Mouse (Mus musculus) olfactory bulb, adult 2 months (tissue): ENCODE results near the gene Ltbp4. TPM values are rescaled to one million over a fixed set of nuclear protein-coding genes. Genes with fewer than 3 reads are reported as not detected.

ENCODE experiments used
- H3K27ac ChIP-seq: fragments of 200-500 bp; 2 replicates; pipeline ENCODE4 v1.5.1; 2012; ENCODE audit warnings: low read depth, low read length; ENCODE audit not compliant: insufficient read depth
- H3K4me1 ChIP-seq: fragments of 200-500 bp; 2 replicates; pipeline ENCODE4 v1.6.1; 2012; ENCODE audit warnings: low read length; ENCODE audit not compliant: control insufficient read depth, insufficient read depth
- H3K4me3 ChIP-seq: fragments of 200-500 bp; 2 replicates; pipeline ENCODE4 v1.5.1; 2012; ENCODE audit warnings: mild to moderate bottlenecking, low read depth, low read length, moderate library complexity; ENCODE audit not compliant: insufficient read depth
- CTCF ChIP-seq: fragments of 200-500 bp; IDR thresholded peaks from 2 replicates; pipeline ENCODE4 v1.5.1; 2012; ENCODE audit warnings: low read depth, mild to moderate bottlenecking, low read length, moderate library complexity; ENCODE audit not compliant: insufficient read depth
- POLR2A ChIP-seq: fragments of 200-500 bp; IDR thresholded peaks from 2 replicates; pipeline ENCODE4 v1.6.1; 2012; ENCODE audit warnings: mild to moderate bottlenecking, low read depth, low read length, moderate library complexity; ENCODE audit not compliant: insufficient read depth
- whole genome bisulfite sequencing: fragments of 180-500 bp; shearing (Covaris S2); methylation state at CpG from one replicate; pipeline ENCODE4 v1.1.7; 2018; 5-methylcytosine and 5-hydroxymethylcytosine counted together
- polyA plus RNA-seq: library from polyadenylated mRNA; stranded (reverse); fragments of >200 nt; gene quantifications from 2 replicates; pipeline ENCODE4 v1.2.4, GENCODE M21; 2012; ENCODE audit warnings: low replicate concordance; ENCODE audit not compliant: missing spikeins, insufficient read depth, insufficient read length

The Ltbp4 gene
- polyA plus RNA-seq, 1 experiment = not detected

DNA sequence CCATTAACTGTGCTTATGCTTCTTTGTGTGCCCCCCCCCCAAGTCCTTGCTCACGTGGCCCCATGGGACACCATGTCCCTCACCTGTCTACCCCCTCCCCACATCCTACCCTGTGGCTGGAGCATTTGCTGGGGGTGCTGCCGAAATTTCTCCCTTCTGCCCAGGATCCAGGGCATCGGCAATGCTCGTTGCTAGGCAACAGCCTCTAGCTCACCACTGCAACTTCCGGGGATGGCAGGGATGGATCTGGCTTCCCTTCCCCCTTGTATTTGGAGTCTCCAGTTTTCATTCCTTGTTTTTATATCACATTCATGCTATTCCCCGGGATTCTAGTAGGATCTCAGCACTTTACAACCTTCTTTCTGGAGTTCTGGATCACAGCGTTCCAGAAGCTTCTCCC lies 2.0 kb upstream of the Ltbp4 start:
- WGBS = 6% methylated on average over 7 of the region's 7 CpGs
- no peak for TF ChIP-seq POLR2A
- TF ChIP-seq CTCF = no peak
- peak overlapping the region; percentile 79 for H3K27ac ChIP-seq
- H3K4me3 ChIP-seq = peak overlapping the region; percentile 56
- H3K4me1 ChIP-seq = peaks cover 34% of the 10 kb centered on the region

DNA sequence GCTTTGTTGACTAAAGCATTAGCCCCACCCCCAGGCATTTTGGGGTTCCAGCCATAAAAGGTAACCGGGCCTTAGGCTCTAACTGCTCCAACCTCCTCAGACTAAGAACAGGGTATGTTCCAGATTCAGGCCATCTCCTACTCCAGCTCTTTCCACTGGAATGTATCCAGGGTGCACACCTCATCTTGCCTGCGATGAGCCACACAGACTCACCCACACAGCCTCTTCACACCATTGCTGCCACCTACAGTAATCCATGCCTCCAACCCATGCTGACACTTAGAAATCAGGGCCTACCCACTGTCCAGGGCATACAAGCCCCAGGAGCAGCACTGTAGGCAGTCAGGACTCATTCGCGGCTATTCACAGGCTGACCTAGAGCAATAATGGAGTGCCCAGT lies 1.6 kb upstream of the Ltbp4 start:
- peak overlapping the region; percentile 56 for H3K4me3 ChIP-seq
- peak overlapping the region; percentile 79 for H3K27ac ChIP-seq
- TF ChIP-seq POLR2A (no peak), CTCF (no peak)
- 20% methylated on average over 4 of the region's 4 CpGs for WGBS
- peaks cover 34% of the 10 kb centered on the region for H3K4me1 ChIP-seq

DNA sequence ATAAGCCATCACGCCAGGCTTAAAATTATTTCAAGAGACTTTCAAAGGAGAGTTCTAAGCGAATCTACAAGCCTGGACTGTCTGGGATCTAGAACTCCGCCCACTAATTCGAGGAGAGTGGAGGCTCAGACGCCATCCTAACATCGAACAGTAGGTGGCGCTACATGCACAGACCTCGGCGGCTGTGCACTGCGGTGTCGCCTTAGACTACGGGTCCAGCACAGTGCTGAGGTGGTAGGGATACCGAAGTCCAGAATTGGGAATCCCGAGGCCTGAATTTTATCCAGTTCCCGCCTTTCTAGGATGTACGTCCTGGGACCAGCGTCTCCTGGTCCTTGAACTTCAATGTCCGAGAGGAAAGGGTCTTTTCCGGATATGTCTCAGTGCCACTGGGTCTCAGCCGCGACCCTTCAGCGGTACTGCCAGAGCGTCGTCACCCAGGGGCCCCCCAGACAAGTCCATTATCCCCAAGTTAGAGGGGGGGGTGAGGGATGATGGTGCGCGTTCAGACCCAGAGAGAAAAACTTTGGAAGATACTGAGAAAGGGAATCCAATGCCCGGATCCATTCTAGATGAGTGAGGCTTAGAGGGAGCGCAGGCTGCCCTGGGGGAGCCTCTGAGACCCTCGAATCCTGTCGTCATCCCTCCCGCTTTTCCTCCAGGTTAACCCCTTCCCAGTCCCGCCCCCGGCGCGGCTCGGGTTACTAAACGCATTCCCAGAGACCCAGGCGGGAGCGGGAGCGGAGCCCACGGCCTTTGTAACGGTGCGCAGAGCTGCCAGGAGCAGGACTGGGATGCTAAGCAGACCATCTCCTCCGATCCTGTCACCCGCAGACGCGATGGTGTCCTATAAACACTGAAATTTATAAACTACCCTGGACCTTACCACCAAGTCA lies 1.3 kb downstream of the Ltbp4 start:
- Histone ChIP-seq H3K27ac (no peak overlapping the region), H3K4me1 (peaks cover 50% of the 10 kb centered on the region), H3K4me3 (peak overlapping the region; percentile 34)
- no peak for TF ChIP-seq POLR2A
- TF ChIP-seq CTCF = peak; percentile 96
- 5% methylated on average over 47 of the region's 47 CpGs for WGBS

DNA sequence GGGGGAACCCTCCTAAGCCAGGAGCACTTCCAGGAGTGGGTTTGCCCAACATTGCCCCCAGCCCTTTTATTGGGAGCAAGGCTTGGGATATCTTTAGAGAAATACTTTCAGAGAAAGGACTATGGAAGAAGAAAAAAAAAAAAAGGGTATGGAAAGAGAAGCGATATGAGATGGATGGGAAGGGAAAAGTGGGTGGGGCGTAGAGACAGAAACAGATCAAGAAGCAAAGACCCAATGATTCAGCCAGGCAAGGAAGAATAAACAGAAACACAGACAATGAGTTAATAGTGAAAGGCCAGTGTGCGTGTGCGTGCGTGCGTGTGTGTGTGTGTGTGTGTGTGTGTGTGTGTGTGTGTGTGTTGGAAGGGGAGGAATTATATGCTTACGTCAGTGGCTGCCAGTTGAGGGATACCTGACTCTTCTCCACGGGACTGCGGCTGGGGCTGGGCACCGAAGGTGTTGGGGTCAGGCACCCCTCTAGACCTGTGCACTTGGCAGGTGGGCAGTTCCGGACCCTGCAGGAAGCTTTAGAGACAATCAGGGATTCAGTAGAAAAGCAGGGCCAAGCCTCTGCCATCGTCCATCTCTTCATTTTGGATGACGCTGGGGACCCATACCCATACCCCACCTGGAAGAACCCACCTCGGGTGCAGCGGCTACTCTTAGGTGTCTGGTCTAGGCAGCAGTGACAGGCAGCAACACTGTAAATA lies 2.3 kb downstream of the Ltbp4 start:
- Histone ChIP-seq H3K27ac (no peak overlapping the region), H3K4me1 (peaks cover 55% of the 10 kb centered on the region), H3K4me3 (no peak overlapping the region)
- TF ChIP-seq POLR2A = no peak
- no peak for TF ChIP-seq CTCF
- WGBS = 64% methylated on average over 15 of the region's 15 CpGs

DNA sequence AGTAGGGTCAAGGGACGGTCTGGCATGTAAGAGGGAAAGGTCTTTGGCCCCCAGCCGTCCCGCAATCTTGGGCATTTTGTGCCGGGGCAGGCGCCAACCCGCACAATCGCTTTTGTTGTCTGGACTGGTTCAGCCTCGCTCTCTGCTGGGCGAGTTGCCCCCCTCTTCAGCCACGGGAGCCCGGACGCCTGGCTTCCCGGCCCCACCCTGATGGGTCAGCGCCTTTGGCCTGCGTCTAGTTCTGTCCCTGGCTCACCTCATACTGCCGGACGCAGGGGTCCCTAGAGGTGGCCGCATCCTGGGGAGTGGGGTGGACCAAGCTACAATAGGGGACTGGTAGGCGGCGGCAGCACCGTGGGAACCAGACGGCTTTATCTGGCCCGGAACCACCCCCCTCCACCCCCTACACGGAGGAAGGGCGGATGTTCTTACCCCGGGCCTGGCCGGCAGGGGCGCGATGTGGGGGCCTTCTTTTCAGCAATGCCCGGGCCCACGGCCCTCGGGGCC lies 3.0 kb downstream of the Ltbp4 start:
- WGBS = 34% methylated on average over 32 of the region's 32 CpGs

DNA sequence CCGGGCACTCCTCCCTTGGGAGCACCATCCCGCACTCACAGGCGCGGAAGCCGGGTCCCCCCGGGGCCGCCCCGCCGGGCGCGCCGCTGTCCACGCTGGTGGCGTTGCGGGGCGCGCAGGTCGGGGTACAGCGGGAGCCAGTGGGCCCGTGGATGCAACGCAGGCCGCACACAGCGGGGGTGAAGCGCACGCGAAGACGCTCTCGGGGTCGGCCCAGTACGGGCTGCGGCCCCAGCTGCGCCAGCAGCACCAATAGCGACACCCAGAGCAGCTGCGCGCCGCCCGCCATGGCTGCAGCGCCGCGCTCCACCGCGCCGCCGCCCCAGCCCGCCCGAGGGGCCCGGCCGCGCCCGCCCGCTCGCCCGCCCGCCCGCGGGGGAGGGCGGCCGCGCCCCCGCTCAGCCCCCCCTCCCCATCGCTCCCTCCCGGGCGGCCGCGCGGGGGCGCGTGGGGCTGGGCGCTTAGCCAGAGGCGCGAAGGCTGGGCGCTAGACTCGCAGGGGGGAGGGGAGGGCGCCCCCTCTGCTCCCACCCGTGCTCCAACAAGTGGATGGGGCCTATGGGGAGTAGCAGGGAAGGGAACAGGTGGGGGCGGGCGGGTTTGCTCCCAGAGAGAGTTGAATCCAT lies 4.1 kb downstream of the Ltbp4 start:
- H3K27ac ChIP-seq = no peak overlapping the region
- H3K4me1 ChIP-seq = peaks cover 64% of the 10 kb centered on the region

More for the DNA sequence above, 3.0 kb downstream of the Ltbp4 start:
- Histone ChIP-seq H3K4me1 (peaks cover 60% of the 10 kb centered on the region), H3K27ac (no peak overlapping the region), H3K4me3 (no peak overlapping the region)
- TF ChIP-seq CTCF (no peak), POLR2A (no peak)

DNA sequence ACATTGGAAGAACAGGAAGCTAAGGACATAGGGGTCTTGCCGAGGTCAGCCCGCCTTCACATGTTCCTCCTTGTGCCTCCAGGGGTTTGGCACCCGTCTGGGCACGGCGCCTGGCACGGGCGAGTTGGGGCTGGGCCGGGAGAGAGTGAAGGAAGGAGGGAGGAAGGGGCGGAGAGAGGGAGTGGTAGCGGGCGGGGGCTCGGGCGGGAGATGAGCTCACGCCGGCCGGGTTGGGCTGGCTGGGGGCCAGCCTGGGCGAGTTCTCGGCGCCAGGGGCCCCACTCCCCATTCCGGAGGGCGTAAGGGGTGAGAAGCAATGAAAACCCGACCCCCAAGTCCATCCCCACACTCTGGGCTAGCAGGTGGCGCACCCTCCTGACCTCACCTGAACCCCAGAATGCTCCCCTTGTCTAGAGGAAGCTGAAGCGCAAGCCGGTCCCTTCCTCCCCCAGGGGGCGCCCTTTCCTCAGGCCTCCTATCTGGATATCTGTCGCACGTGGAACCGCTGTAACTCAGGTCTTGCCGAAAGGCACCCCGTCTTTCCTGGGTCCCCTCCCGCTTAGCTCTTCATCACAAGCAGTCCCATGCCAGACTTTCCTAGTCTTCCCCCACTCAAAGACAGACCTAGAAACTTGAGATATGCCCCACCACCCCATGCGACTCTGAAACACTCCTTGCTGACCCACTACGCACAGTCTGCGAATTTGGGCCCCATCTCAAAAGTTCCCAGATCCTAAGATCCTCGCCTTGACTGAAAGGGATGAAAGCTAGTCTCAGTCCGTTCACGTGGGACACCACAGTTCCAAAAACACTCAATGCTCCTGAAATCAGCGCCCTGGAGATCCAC lies 4.9 kb downstream of the Ltbp4 start:
- TF ChIP-seq POLR2A = no peak
- TF ChIP-seq CTCF = peak; percentile 84; the same call in 1 of the 2 replicates
- Histone ChIP-seq H3K4me1 (peaks cover 56% of the 10 kb centered on the region), H3K4me3 (peak overlapping the region; percentile 56), H3K27ac (no peak overlapping the region)
- WGBS = 4% methylated on average over 39 of the region's 39 CpGs

More for the DNA sequence above, 4.1 kb downstream of the Ltbp4 start:
- H3K4me3 ChIP-seq = peak overlapping the region; percentile 56
- TF ChIP-seq POLR2A (no peak), CTCF (no peak)
- WGBS = 2% methylated on average over 76 of the region's 77 CpGs

DNA sequence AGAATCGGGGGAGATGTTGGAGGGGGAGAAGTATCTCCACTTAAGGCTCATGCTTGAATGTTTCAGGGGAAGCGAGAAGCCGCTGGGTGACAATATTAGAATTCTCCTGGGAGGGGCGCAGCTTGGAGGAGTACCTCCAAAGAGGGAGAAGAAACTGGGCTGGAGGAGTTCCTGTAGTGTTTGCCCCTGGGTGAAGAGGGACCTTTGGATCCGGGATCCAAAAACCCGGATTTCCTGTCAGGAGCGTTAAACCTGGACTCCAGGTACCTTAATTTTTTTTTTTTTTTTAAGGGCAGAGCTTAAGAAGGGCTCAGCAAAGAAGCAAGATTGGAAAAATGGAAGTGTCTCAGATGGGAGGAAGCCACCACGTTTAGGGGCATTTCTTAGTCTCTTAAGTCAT lies 5.6 kb downstream of the Ltbp4 start:
- TF ChIP-seq CTCF (no peak), POLR2A (no peak)
- WGBS = 16% methylated on average over 8 of the region's 8 CpGs
- Histone ChIP-seq H3K4me3 (no peak overlapping the region), H3K27ac (no peak overlapping the region), H3K4me1 (peaks cover 51% of the 10 kb centered on the region)
